Mouse (Mus musculus) splenic B cell, adult 2 months (primary cell): ENCODE data around the gene Syn3.

Experiments used
- DNase-seq: peaks from one replicate; pipeline ENCODE4 v3.0.0-alpha.2; 2011; ENCODE audit warnings: low read depth, low spot score
- H3K27me3 ChIP-seq: 2 replicates; pipeline ENCODE4 v1.6.1; 2012; ENCODE audit warnings: mild to moderate bottlenecking, low read length, moderate library complexity, mixed read lengths; ENCODE audit not compliant: control insufficient read depth, poor library complexity, insufficient read depth, severe bottlenecking
- H3K36me3 ChIP-seq: 2 replicates; pipeline ENCODE4 v1.6.1; 2012; ENCODE audit warnings: mild to moderate bottlenecking, low read length, moderate library complexity, mixed read lengths; ENCODE audit not compliant: control insufficient read depth, poor library complexity, insufficient read depth, severe bottlenecking

Syn3 gene

GRCm38 (mm10) chr10:86346235-86346840 is 152.4 kb downstream of the Syn3 start:
- H3K27me3 ChIP-seq: no peaks in the 10 kb centered on the region
- H3K36me3 ChIP-seq: no peaks in the 10 kb centered on the region
- DNase-seq: no peak

GRCm38 (mm10) chr10:86345645-86346044 is 153.1 kb downstream of the Syn3 start:
- H3K36me3 ChIP-seq: no peaks in the 10 kb centered on the region
- no peaks in the 10 kb centered on the region for H3K27me3 ChIP-seq
- no peak for DNase-seq

GRCm38 (mm10) chr10:86344654-86345053 is 154.0 kb downstream of the Syn3 start:
- Histone ChIP-seq H3K27me3 (no peaks in the 10 kb centered on the region), H3K36me3 (no peaks in the 10 kb centered on the region)
- no peak for DNase-seq

GRCm38 (mm10) chr10:86343931-86344330 is 154.8 kb downstream of the Syn3 start:
- no peaks in the 10 kb centered on the region for H3K36me3 ChIP-seq
- H3K27me3 ChIP-seq: no peaks in the 10 kb centered on the region
- no peak for DNase-seq

- Histone ChIP-seq H3K27me3 (no peaks in the 10 kb centered on the region), H3K36me3 (no peaks in the 10 kb centered on the region)
- no peak for DNase-seq
Measured at GRCm38 (mm10) chr10:86343362-86343761, 155.3 kb downstream of the Syn3 start.

- Histone ChIP-seq H3K36me3 (no peaks in the 10 kb centered on the region), H3K27me3 (no peaks in the 10 kb centered on the region)
- DNase-seq: no peak
Measured at GRCm38 (mm10) chr10:86342713-86343112, 156.0 kb downstream of the Syn3 start.

- no peaks in the 10 kb centered on the region for H3K36me3 ChIP-seq
- no peak for DNase-seq
- no peaks in the 10 kb centered on the region for H3K27me3 ChIP-seq
Measured at GRCm38 (mm10) chr10:86342151-86342550, 156.5 kb downstream of the Syn3 start.

GRCm38 (mm10) chr10:86341589-86341988 is 157.1 kb downstream of the Syn3 start:
- DNase-seq: no peak

GRCm38 (mm10) chr10:86340991-86341527 is 157.6 kb downstream of the Syn3 start:
- no peaks in the 10 kb centered on the region for H3K36me3 ChIP-seq
- no peak for DNase-seq
- H3K27me3 ChIP-seq: no peaks in the 10 kb centered on the region

More at GRCm38 (mm10) chr10:86341589-86341988, 157.1 kb downstream of the Syn3 start:
- H3K36me3 ChIP-seq: no peaks in the 10 kb centered on the region
- no peaks in the 10 kb centered on the region for H3K27me3 ChIP-seq

GRCm38 (mm10) chr10:86340421-86340820 is 158.3 kb downstream of the Syn3 start:
- DNase-seq: no peak
- Histone ChIP-seq H3K27me3 (no peaks in the 10 kb centered on the region), H3K36me3 (no peaks in the 10 kb centered on the region)

- no peaks in the 10 kb centered on the region for H3K27me3 ChIP-seq
- no peak for DNase-seq
- no peaks in the 10 kb centered on the region for H3K36me3 ChIP-seq
Measured at GRCm38 (mm10) chr10:86339649-86340379, 158.9 kb downstream of the Syn3 start.

GRCm38 (mm10) chr10:86339121-86339520 is 159.6 kb downstream of the Syn3 start:
- no peaks in the 10 kb centered on the region for H3K27me3 ChIP-seq
- DNase-seq: no peak
- no peaks in the 10 kb centered on the region for H3K36me3 ChIP-seq

- no peaks in the 10 kb centered on the region for H3K27me3 ChIP-seq
Measured at GRCm38 (mm10) chr10:86338121-86338715, 160.5 kb downstream of the Syn3 start.

GRCm38 (mm10) chr10:86337239-86337638 is 161.5 kb downstream of the Syn3 start:
- no peak for DNase-seq
- H3K27me3 ChIP-seq: no peaks in the 10 kb centered on the region

More at GRCm38 (mm10) chr10:86338121-86338715, 160.5 kb downstream of the Syn3 start:
- no peaks in the 10 kb centered on the region for H3K36me3 ChIP-seq
- DNase-seq: no peak

GRCm38 (mm10) chr10:86336506-86336905 is 162.2 kb downstream of the Syn3 start:
- no peaks in the 10 kb centered on the region for H3K36me3 ChIP-seq
- H3K27me3 ChIP-seq: no peaks in the 10 kb centered on the region
- no peak for DNase-seq

More at GRCm38 (mm10) chr10:86337239-86337638, 161.5 kb downstream of the Syn3 start:
- no peaks in the 10 kb centered on the region for H3K36me3 ChIP-seq
